Mouse (Mus musculus): ENCODE measurements at regions not wholly inside any gene's neighbourhood (a gene's known extent, or its start where the extent isn't known, plus 50 kb on each side); places are given as distances from the start of the nearest gene placed in this dataset.

DNA sequence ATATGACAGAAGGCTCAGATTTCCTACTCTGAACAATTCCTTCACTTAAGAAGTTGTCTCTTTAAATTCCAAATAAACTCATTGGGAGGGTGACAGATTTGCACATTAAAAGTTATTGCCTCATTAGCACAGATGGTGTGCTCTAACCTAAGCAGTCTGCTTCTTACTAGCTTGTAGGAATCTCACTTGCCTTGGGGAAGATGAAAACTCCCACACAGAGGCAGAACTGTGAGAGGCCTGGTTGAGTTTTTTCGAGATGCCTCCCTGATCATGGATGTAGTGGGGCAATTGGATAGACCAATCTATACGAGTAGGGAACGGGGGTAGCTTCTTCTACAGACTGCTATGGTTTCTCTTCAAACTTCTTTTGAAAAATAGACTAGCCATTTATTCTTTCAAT, 485.3 kb downstream of the Tdrd3 start:
- ATAC-seq (ENCODE audit: low FRiP score): no peak
- WGBS: 93% methylated on average over 3 of the region's 3 CpGs
- Histone ChIP-seq H3K27ac (no peak overlapping the region), H3K9ac (no peak overlapping the region), H3K36me3 (no peaks in the 10 kb centered on the region), H3K9me3 (replicated peaks) (no peaks in the 10 kb centered on the region), H3K4me3 (no peak overlapping the region), H3K4me1 (no peaks in the 10 kb centered on the region), H3K27me3 (no peaks in the 10 kb centered on the region), H3K4me2 (replicated peaks) (no peak overlapping the region)

DNA sequence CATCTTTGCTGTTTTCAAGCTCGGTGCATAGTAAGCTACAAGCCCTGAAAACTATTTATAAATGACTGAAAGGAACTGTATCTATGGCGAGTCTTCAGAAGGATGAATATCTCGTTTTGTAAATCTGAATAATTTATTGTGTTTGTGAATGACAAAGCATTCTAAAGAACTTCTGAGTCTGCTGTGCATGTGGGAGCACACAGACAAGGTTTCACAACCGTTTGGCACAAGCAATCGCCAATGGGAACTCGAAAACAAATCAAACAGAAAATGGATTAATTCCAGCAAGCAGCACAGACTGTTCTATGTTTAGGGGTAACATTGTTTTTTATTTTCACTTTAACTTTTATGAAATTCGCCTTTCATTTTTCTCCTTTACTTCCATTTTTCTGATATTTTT, 486.0 kb downstream of the Tdrd3 start:
- no peaks in the 10 kb centered on the region for H3K36me3 ChIP-seq
- WGBS: 89% methylated on average over 7 of the region's 7 CpGs
- H3K27ac ChIP-seq: no peak overlapping the region
- ATAC-seq (ENCODE audit: low FRiP score): no peak
- H3K9me3 ChIP-seq (replicated peaks): no peaks in the 10 kb centered on the region
- H3K4me3 ChIP-seq: no peak overlapping the region
- no peaks in the 10 kb centered on the region for H3K4me1 ChIP-seq
- no peak overlapping the region for H3K4me2 ChIP-seq (replicated peaks)
- no peaks in the 10 kb centered on the region for H3K27me3 ChIP-seq
- H3K9ac ChIP-seq: no peak overlapping the region

All from hindbrain, embryonic 12.5 days (tissue).